Mouse (Mus musculus) E14TG2a.4 (cell line): ENCODE measurements around the gene Map1lc3a.

ENCODE experiments used
- CTCF ChIP-seq: conservative IDR thresholded peaks from 2 replicates; pipeline ENCODE4 v1.5.1; 2014; ENCODE audit warnings: low read length
- NANOG ChIP-seq: IDR thresholded peaks from 2 replicates; pipeline ENCODE4 v1.6.1; 2014; ENCODE audit warnings: borderline replicate concordance, low read length, mixed read lengths

DNA sequence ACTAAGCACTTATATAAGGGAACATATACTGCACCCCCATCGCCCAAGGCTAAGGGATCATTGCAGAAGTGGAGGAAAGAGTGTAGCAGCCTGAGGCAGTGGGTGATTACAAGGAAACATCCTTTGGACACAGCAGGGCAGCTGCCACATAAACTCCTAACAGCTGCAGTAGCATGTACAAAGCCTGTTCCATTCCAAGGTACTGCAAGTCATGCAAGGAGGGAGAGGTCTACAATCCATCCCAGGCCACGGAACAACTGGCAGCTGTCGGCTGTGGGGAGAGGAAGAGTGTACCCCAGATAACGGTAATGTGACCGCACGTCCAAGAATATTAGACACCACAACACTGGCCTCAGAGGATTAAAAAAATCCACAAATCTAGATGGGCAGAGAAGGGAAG, 10.6 kb upstream of the Map1lc3a start:
- TF ChIP-seq CTCF (no peak), NANOG (no peak)
